Mouse (Mus musculus) spleen, adult 10 weeks (tissue): Measurements from ENCODE around the gene Gm5795. TPM values are rescaled to one million over a fixed set of nuclear protein-coding genes. Genes with fewer than 3 reads are reported as not detected.

ENCODE experiments used
- polyA plus RNA-seq: library from polyadenylated mRNA; stranded (reverse); fragments of 350-450 nt; fragmentation: Illumina TruSeq; extraction: RNeasy Lipid Tissue Mini Kit (QIAGEN cat#74804); gene quantifications from one replicate; pipeline ENCODE4 v1.2.3, GENCODE M21; 2015; ENCODE audit warnings: low replicate concordance; ENCODE audit not compliant: insufficient read depth

Gene Gm5795
- not detected for polyA plus RNA-seq

GRCm38 (mm10) chr14:3187955-3188354 lies at the start of gene Gm5795:
Gene Gm5795, plus strand, starts transcription at chr14:3188255.

GRCm38 (mm10) chr14:3208272-3209152 lies 20.5 kb downstream of the Gm5795 start, which contains the start of gene D830030K20Rik:
Gene D830030K20Rik, plus strand, starts transcription at chr14:3208488.

Other genes with a start within 250 kb of the Gm5795 start
- gene Gm2888, start 158.3 kb upstream of the Gm5795 start, polyA plus RNA-seq = not detected
- 0.61 TPM for gene Gm2897, start 139.0 kb upstream of the Gm5795 start, polyA plus RNA-seq
- gene Gm10340, start 54.3 kb upstream of the Gm5795 start, polyA plus RNA-seq = not detected
- 1.3 TPM for gene D830030K20Rik, start 20.2 kb downstream of the Gm5795 start, polyA plus RNA-seq
- not detected for gene Gm2956, start 144.4 kb downstream of the Gm5795 start, polyA plus RNA-seq
- gene Gm10413, start 206.8 kb downstream of the Gm5795 start, polyA plus RNA-seq = not detected
- 0.17 TPM for gene Gm10409, start 224.4 kb downstream of the Gm5795 start, polyA plus RNA-seq
- gene Gm3005, start 239.8 kb downstream of the Gm5795 start, polyA plus RNA-seq = 0.47 TPM